Mouse (Mus musculus): ENCODE results near the gene Bpifb3.

GRCm38 (mm10) chr2:153933311-153933710 lies 15.3 kb downstream of the Bpifb3 start:
- TF ChIP-seq CTCF (conservative IDR thresholded peaks at IDR 0.05; ENCODE audit: insufficient read depth, insufficient read length, low read depth, low read length), result no peak
- no peak for TF ChIP-seq POLR2A (IDR thresholded peaks at IDR 0.05; ENCODE audit: low read depth, low read length)
